Mouse (Mus musculus): Measurements from ENCODE around the gene C130026I21Rik.
"Not testable (repeated sequence)": the region's sequence is repeated elsewhere in the genome, so short reads cannot be mapped to it uniquely, and the experiment has no call there.

- not testable (repeated sequence) for TF ChIP-seq CTCF, EP300 (IDR thresholded peaks at IDR 0.05; ENCODE audit: low read depth)
These were observed 236.8 kb downstream of the C130026I21Rik start for GRCm38 (mm10) chr1:85033616-85034015.
